Mouse (Mus musculus) lung, postnatal 0 days (tissue): ENCODE data around the gene Pard3b.

Source experiments
- CTCF ChIP-seq: IDR thresholded peaks from 2 replicates; pipeline ENCODE4 v1.5.1; 2016; ENCODE audit warnings: antibody characterized with exemption, mild to moderate bottlenecking
- EP300 ChIP-seq: IDR thresholded peaks from 2 replicates; pipeline ENCODE4 v1.6.1; 2016; ENCODE audit warnings: antibody characterized with exemption, mild to moderate bottlenecking, control low read depth

GRCm38 (mm10) chr1:61837006-61837544, 198.5 kb downstream of the Pard3b start:
- no peak for TF ChIP-seq CTCF
- no peak for TF ChIP-seq EP300
